Mouse (Mus musculus): Measurements from ENCODE around the gene Ndufc1.
"Not testable (repeated sequence)": the region's sequence is repeated elsewhere in the genome, so short reads cannot be mapped to it uniquely, and the experiment has no call there.

Ndufc1 gene

DNA sequence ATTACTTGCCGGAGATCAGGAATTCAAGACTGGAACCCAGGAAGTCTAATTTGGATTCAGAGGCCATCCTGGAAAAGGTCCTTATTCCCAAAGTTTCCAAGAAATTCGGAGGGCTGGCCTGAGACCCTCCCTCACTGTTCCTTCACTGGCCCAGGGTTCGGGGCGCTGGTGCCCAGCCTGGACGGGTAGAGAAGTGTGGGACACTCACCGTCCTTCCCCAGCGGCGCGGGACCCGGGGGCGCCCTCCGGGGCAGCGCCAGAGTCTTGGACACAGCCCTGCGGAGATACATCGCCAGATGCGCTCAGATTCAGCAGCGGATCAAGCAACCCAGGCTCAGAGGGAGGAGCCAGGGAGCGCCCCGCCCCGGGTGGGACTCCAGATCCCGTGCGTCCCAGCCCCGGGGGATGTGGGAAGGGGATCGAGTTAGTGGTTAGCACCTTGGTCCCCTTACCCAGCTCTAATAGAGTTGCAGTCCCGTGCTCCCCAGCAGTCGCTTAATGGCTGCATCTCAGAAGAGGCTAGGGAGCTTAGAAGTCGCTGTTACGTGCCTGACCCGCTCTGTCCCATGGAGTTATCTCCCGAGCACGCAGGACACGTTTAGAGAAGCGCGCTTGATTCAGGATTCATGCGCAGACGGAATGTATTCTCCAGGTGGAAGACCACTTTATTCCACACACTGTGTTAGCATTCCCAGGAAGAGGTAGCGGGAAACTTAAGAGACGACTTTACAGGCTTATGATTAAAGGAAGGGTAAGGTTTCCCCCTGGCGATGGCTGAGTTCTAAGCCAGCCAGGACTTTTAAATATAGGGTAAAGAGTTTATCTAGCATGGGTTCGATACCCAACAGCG is 12.3 kb downstream of the Ndufc1 start, which contains the start of gene Mgarp:
Gene Mgarp, minus strand, starts transcription at position 520 of the 850 bp plus-strand sequence.
- no peak for DNase-seq (ENCODE audit: low spot score in 2 of 2)

DNA sequence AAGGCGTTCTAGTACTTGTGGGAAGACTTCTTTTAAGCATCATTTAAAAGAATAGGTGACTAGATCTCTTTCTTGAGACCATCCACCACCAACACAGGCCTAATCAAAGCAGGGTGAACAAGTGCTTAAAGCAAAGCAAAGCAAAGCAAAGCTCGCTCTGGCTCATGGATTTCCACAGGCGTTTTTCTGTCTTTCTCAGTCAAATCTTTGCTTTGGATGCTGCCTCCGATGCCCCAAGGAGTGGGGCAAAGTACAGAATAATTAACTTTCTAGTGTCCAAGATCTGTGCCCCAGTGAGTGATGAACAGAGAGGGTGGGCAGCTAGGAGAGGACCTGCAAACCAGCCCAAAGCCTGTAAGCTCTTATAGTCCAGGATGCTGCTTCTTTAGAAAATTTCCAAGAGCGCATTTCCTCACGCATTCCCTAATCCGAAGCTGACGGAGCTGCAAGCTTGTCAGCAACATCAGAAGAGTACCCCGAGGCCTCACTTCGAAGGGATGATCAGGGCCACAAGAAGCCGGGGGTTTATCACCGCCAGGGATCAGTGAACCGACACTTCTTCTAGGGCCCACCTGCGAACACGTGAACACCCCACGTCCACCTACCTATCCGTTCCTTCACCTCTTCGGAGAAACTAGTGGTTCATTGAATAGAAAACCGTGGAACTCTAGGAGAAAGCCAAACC is 13.2 kb downstream of the Ndufc1 start:
- DNase-seq (ENCODE audit: low spot score in 2 of 2), result no peak

DNA sequence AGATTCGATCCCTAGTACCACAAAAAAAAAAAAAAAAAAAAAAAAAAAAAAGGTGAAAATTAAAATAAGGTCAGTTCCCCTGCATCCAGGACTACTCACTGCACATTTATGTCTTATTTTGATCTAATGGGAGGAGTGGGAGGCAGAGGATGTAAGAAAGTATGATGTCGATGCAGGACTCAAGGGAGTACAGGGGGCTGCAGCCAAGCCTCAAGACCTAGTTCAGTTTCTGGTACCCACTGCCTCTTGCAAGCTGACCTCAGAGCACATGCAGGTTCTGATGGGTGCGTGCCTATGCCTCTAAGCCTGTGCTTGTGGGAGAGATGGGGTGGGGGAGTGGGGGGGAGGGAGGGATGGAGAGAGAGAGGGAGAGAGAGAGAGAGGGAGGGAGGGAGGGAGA is 13.9 kb downstream of the Ndufc1 start:
- no peak for DNase-seq (ENCODE audit: low spot score in 2 of 2)

DNA sequence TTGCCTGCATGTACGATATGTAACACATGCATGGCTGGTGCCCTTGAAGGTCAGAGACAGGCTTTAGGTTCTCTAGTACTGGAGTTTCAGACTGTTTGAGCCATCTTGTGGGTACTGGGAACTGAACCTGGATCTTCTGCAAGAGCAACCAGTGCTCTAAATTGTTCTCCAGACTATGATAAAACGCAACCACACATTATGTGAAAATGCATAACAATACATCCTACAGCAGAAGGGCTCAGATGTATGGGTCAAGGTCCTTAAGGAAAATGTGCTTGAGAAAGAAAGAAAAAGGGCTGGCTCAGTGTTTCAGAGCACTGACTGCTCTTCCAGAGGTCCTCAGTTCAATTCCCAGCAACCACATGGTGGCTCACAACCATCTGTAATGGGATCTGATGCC is 15.1 kb downstream of the Ndufc1 start:
- DNase-seq (ENCODE audit: low spot score in 2 of 2), result no peak

DNA sequence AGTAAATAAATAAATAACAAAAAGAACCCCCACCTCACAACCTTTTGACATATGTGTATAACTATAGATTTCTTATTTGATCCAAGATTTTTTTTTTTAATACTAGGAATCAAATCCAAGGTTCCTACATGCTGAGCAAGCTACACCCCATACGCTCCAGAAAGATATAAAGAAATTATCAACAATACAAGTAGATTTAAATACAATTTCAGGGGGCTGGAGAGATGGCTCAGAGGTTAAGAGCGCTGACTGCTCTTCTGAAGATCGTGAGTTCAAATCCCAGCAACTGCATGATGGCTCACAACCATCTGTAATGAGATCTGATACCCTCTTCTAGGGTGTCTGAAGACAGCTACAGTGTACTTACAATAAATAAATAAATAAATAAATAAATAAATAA is 15.8 kb downstream of the Ndufc1 start:
- not testable (repeated sequence) for DNase-seq (ENCODE audit: low spot score in 2 of 2)

DNA sequence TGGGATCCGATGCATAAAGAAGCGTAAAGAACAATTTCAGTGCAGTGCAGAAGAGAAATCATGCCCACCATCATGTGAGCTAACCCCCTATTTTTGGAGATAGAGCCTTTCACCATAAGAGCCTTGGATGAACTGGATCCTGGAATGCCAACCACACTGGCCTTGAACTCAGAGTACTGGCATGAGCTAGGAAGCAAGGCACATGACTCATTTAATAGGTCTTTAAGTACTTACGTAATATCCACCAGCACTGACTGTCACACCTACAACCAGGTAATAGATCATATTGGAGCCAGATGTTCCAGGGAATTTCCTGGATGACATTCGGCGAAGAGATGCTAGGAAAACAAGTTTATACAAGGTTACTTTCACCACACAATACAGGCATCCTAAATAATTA is 17.2 kb downstream of the Ndufc1 start:
- no peak for DNase-seq (ENCODE audit: low spot score in 2 of 2)

DNA sequence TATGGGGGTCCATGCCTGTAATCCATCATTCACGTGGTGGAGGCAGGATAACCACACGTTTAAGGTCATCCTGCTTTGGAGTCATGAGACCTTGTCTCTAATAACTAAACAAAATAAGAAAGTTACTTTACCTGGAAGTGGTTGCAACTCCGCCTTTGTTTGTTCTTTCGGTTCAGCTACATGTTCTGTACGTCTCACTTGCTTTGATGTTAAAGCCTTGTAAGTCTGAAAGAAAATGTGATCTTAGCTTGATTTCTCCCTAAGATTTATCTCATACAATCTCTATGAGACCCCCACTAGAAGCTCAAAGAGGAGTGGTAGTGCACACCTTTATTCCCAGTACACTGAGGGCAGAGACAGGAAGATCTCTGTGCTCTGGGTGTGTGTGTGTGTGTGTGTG is 17.7 kb downstream of the Ndufc1 start:
- no peak for DNase-seq (ENCODE audit: low spot score in 2 of 2)

DNA sequence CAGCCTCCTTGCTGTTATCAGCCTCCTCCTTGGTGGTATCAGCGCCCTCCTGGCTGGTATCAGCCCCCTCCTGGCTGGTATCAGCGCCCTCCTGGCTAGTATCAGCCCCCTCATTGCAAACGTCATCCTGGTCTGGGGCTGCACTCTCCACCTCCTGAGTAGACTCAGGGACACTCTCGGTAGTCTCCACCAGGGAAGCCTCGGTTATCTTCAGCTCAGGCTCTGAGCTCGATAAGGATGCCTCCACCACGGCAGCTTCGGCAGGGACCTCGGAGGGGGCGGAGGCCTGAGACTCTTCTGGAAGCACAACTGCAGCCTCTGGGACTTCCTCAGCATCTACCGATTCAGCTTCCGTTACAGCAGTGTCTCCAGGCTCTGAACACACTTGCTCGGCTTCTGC is 19.9 kb downstream of the Ndufc1 start:
- DNase-seq (ENCODE audit: low spot score in 2 of 2), result no peak

DNA sequence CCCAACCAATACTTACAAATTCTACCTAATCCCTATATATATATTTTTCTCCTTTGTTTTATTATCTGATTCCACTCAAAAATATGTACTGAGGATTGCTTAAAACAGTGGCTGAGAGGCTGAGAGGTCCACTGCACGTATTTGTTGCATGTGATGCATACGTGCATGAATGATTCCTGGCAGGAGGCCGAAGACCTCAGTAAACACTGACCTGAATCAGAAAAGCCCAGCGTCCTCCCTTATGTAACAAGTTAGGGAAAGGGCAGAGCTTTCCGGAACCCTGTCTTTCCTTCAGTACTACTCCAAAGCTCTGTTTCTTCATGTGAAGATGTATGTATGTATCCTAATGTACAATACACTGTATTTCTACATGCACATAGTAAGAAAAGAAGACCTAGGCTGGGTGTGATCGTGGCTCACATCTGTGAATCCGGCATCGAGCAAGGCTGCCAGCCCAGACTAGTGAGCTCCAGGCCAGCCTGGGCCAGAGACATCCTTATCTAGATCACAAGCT is 20.9 kb downstream of the Ndufc1 start:
- no peak for DNase-seq (ENCODE audit: low spot score in 2 of 2)

DNA sequence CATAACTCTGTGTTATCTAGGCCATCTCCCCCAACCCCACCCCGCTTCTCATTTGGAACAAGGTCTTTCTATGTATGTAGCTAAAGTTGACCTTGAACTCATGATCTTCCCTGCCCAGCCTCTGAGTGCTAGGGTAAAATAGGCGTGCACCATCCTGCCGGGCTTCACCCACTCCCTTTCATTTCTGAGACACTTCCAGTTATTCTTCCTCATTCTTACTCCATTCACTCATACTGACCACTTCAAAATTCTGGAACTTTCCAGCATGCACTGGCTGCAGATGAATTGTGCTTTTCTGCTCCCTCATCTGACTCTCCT is 21.7 kb downstream of the Ndufc1 start:
- no peak for DNase-seq (ENCODE audit: low spot score in 2 of 2)

DNA sequence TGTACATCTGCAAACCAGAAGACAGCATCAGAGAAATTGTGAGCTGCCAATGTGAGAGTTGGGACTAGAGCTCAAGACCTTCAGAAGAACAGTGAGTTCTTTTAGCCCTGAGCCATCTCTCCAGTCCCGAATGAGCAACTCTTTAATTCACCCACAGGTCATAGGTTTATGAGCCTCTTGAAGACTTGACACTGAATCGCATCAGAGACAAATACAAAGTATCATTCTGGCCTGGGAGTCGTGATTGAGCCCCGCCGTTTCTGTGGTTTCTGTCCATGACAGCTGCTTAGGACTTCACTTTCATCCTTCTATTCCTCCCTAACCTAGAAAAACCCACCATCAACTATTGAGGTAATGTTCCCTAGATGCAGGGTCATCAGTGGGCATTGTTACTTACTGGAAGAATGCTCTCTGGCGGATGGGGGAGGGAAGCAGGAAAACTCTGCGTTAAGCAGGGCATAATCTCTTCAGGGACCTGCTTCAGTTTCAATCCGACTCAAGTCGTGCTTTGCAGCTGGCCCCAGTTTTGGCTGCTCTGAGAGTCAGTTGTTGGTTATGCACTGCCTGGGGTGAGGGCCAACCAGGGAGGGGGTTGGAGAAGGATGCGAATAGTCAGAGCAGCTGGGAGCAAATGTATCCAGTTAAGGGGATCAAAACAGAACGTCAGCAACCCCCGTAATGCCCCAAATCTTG is 22.2 kb downstream of the Ndufc1 start:
- DNase-seq (ENCODE audit: low spot score in 2 of 2), result no peak

DNA sequence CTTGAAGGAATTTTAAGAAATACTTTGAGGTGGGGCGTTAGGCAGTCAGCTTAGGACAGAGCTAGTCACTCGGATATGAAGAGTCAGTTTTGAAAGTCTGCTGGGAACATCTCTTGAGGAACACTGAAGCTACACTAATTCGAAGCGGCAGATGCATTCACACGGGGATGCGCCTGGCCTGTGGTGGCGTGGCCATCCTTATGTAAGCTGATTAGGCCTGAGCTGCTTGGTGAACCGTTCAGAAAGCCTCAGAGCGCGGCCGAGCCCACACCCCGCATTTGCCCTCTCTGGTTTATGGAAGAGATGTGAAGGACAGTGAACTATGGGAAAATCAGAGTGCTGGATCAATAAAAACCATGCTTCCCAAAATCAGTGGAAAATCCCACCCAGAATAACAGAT is 25.4 kb downstream of the Ndufc1 start:
- no peak for DNase-seq (ENCODE audit: low spot score in 2 of 2)

DNA sequence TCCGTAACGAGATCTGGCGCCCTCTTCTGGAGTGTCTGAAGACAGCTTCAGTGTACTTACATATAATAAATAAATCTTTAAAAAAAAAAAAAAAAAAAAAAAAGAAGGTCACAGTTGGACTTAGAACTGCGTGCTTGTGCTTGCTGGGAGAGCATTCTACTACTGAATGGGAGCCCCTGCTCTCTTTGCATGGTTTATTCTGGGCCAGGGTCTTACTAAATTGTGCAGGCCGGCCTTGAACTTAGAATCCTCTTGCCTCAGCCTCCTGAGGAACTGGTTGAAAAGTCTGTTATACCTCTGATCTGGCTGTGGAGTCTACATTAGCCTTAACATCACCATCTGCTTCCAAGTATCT is 28.2 kb downstream of the Ndufc1 start:
- DNase-seq (ENCODE audit: low spot score in 2 of 2), result no peak

DNA sequence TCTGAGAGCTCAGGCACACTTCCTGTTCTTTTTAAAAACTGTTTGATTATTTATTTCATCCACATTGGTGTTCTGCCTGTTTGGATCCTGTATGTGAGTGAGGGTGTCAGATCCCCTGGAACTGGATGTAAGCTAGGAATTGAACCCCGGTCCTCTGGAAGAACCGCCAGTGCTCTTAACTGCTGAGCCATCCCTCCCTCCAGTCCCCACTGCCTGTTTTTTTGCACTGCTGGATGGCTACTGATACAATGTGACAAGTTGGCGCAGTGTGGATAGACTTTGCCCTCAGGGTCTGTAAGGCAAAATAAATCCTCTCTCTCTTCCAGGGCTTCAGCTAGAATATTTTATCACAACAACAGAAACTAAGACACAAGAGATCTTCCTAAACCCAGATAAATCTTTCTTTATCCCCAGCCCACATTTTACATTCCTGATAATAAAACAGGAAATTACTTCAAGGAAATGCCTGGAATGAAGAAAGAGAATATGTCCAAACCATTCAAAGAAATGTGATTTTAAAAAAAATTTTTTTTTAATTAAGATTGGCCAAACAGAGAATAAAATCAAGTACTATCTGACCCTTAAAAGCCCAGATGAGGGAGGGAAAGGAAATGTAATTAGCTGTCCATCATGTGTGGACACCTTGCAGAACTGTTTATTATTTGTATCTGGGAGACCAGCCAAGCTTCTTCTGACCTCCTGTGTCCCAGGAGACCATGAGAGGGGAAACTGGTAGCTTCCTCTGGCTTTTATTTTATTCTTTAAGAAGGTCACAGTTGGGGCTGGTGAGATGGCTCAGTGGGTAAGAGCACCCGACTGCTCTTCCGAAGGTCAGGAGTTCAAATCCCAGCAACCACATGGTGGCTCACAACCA is 28.8 kb downstream of the Ndufc1 start:
- no peak for DNase-seq (ENCODE audit: low spot score in 2 of 2)

DNA sequence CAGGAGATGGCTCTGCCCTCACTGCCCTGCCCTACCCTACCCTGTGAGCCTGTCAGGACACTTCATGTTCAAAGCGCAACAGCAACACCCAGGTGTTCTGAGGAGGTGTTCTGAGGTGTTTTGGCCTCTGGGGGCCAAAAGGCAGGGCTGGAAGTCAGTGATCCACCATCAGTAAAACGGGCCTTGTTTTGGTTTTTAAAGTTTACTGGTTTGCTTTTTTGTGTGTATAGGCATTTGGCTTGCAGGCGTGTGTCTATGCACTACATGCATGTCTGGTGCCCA is 30.2 kb downstream of the Ndufc1 start:
- DNase-seq (ENCODE audit: low spot score in 2 of 2), result no peak

DNA sequence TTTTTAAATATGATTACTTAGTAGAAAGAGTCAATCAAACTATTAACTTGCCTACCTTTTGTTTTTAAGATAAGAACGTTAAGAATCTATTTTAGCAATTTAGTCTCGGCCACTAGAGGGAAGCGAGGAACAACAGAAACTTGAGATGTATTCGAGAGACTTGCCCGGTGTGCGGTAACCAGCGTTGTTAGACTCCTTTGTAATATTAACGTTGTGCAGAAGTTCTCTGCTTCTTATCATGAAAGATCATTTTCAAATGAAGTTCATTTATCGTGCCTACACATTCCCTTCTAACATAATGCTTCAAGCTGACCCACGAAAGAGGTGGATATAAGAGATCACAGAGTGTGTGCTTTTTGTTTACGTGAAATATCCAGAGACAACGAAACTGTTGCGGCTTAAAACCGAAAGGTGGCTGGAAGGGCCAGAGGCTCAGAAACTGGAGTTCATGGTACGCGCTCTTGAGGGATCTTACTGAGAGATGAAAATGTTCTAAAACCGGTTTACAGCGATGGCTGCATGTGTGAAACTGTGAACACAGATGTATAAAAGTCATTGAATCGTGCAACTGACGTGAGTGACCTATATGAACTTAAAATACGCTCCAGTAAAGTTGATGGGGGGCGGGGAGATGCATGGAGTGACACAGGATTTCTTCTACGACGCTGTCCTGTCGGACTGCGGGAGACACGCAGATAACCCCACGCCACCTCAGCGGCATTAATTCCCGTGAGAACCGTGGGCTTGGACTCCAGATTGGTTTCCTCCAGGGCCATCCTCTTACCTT is 30.7 kb downstream of the Ndufc1 start:
- DNase-seq (ENCODE audit: low spot score in 2 of 2), result no peak

DNA sequence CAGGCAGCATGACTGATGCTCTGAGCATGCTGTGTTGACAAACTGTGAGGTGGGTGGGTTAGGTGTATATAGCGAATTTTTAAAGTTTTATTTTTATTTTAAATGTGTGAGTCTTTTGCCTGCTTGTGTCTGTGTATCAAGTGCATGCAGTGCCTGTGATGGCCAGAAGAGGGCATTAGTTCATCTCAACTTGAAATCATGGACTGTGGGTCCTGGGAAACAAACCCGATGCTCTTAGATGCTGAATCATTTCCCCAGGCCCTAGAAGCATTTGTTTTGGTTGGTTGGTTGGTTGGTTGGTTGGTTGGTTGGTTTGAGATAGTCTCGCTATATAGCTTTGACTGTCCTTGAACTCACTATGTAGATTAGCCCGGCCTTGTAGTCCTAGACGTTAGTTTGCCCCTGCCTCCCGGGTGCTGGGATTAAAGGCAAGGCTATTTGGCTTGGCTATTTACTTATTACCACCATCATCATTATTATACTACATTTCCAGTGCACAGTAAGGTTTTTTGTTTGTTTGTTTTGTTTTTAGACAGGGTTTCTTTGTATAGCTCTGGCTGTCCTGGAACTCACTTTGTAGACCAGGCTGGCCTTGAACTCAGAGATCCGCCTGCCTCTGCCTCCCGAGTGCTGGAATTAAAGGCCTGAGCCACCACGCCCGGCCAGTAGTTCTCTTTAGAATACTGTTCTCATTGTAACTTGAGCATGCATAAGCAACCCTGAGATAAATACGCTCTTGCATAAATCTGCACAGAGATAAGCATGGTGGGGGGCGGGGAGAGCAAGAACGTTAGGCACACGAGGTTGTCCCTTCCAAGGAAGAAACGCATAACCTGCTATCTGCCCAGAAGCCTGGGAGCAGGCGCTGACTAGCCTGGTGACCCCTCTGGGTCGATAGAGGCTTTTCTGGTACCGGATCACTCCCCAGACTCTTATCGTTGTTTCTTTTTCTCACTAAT is 33.2 kb downstream of the Ndufc1 start:
- DNase-seq (ENCODE audit: low spot score in 2 of 2), result no peak

DNA sequence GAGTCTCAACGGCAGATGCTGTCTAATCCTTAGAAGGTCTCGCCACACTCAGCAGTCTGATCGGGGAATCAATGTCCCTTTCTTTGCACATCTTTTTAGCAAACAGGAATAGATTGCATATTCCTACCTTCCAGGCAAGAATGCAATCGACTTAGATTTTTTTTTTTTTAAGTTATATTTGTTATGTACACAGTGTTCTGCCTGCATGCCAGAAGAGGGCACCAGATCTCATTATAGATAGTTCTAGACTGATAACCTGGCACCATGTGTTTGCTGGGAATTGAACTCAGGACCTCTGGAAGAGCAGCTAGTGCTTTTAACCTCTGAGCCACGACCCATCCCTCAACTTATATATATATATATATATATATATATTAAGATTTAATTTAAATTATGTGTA is 35.2 kb downstream of the Ndufc1 start:
- no peak for DNase-seq (ENCODE audit: low spot score in 2 of 2)

DNA sequence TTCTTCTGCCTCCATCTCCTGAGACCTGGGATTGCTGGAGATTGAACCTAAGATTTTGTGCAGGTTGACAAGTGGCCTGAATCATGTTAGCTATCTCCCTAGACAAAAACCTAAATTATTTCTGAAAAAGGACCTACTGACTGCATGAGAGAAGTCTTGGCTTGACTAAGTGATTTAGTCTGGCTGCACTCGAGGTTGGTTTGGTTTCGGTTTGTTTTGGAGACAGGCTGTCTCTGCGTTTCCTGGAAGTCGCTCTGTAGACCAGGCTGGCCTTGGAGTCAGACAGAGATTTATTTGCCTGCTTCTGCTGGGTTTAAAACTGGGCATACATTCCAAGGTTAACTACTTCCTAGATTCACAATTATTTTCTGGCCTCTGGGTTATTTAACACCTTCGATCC is 35.9 kb downstream of the Ndufc1 start:
- no peak for DNase-seq (ENCODE audit: low spot score in 2 of 2)

DNA sequence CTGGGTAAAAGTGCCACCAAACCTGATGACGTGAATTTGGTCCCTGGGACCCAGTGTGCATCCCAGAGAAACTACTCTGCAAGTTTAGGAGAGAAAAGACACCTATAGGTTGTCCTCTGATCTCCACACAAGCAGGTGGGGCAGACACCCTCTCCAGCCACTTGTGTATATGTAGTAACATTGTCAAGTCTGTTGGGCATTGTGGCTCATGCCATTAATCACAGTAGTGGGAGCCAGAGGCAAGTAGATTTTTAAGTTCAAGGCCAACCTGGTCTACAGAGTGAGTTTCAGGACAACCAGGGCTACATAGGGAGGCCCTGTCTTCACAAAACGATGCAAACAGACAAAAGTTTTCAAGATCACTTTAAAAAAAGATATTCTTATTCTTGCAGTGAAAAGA is 37.0 kb downstream of the Ndufc1 start:
- DNase-seq (ENCODE audit: low spot score in 2 of 2), result no peak
